Mouse (Mus musculus) spleen, postnatal 10 days (tissue): ENCODE measurements around the gene Dph2.
A peak's percentile ranks its signal among the peaks of the same experiment; 100 is the strongest.

ENCODE experiments used
- DNase-seq, 2 experiments: peaks; one replicate each; pipeline ENCODE4 v3.0.0; 2021 to 2022; ENCODE audit warnings: low spot score in 2 of 2

Gene Dph2

GRCm38 (mm10) chr4:117872471-117872886 lies 19.4 kb downstream of the Dph2 start, which contains the start of gene Ccdc24:
Gene Ccdc24 (minus strand): TSS chr4:117872557.
- no peak for DNase-seq

DNA sequence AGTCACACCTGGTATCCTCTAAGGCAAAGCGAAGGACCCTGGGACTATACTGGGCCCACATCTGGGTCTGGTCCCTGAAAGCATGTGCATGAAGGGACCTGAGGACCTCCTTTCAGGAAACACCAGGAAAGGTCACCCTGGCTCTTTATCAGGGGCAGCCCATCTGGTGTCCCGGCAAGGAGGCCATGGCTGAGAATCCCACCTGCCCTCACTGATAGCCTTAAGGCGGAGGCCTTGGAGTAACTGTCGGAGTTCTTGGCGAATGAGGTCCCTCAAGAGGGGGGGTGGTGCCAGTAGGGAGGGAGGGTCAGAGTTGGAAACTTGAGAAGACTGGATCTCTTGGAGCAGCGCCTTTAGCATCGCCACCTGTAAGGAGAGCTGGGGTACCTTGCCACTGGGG lies 20.0 kb downstream of the Dph2 start:
- no peak for DNase-seq

- DNase-seq = no peak
These were observed 21.4 kb downstream of the Dph2 start for GRCm38 (mm10) chr4:117870437-117870836.

DNA sequence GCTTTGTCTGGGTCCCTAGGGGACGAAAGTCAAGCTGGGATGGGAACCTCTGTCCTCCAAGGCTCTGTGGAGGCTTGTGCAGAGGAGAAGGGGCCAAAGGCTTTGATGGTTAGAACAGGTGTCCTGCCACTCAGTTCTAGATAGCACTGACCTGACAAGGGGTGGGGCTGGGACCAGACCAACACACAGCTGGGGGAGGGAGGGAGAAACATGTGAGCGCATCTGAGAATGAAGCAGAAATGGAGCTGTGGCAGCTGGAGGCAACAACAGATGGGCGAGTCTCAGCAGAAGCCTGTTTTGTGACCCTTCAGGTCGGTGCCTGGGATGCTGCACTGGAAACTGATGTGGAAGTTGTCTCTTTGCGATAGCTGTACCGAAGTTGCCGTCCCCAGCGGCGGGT lies 22.5 kb downstream of the Dph2 start:
- DNase-seq = no peak

GRCm38 (mm10) chr4:117867823-117868222 lies 24.0 kb downstream of the Dph2 start:
- DNase-seq = peak in 1 of 2 experiments; percentile 79

DNA sequence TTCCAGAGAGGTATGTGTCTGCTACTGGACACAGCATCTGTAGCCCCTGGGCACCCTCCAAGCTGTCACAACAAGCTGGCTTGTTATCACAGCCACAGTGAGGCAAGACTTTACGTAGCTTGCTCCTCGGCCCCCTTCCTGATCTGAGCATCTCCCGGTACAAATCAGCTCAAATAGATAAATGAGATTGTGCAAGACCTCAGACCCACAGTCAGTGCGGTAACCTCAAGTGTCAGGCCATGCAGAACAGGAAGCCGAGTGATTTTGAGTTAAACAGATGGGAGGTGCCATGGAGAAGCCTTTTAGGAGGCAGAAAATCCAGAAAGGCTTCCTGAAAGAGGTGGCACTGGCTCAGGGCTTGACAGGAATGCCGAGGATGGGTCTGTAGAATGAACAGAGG lies 24.8 kb downstream of the Dph2 start:
- DNase-seq = no peak

DNA sequence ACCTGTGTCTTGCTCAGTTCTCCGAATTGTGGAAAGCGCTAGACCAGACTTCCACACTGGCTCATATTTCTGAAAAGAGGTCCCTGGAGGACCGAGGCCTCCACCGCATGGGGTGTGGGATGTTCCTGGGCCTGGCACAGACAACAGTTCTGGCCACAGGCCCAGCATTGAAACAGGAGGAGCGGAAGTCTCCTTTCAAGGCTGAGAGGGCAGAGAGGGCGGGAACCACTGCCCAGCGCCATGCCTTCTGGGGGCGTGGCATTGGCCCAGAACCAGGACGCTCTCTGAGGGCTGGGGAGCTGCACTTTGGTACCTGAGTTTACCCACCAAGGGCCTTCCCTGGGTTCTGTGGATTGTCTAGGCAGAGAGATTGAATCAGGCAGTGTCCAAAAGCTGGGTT lies 25.7 kb downstream of the Dph2 start:
- DNase-seq = peak in 1 of 2 experiments; percentile 47

- no peak for DNase-seq
These were observed 29.0 kb downstream of the Dph2 start for GRCm38 (mm10) chr4:117862823-117863222.

- no peak for DNase-seq
These were observed 31.3 kb downstream of the Dph2 start for GRCm38 (mm10) chr4:117860570-117860969.

GRCm38 (mm10) chr4:117858794-117859193 lies 33.0 kb downstream of the Dph2 start:
- peak; percentile 59 to 79 for DNase-seq

GRCm38 (mm10) chr4:117855146-117855545 lies 36.7 kb downstream of the Dph2 start:
- DNase-seq = no peak

GRCm38 (mm10) chr4:117852152-117852868 lies 39.5 kb downstream of the Dph2 start:
- no peak for DNase-seq

DNA sequence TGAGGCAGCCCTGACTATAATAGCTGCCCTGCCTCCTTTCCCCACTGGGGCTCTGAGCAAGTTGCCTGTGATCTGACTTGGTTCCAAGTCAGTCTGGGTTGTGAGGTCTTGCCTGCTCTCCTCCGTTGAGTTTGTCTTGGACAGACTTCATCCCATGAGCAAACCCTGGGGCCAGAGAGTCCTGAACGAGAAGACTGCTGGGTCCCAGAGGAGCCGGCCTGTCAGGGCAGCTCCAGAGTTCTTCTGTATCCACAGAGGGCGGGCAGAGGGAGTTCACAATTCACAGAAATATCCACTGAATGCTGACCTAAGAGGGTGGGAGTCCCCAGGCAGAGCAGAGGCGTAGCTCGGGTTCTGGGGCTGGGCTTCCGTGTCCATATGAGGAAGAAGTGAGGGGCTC lies 41.0 kb downstream of the Dph2 start:
- no peak for DNase-seq

- DNase-seq = no peak
These were observed 41.7 kb downstream of the Dph2 start for GRCm38 (mm10) chr4:117850176-117850575.

GRCm38 (mm10) chr4:117849506-117849905 lies 42.3 kb downstream of the Dph2 start:
- no peak for DNase-seq

- no peak for DNase-seq
These were observed 42.8 kb downstream of the Dph2 start for GRCm38 (mm10) chr4:117849063-117849462.

GRCm38 (mm10) chr4:117847011-117847410 lies 44.8 kb downstream of the Dph2 start:
- DNase-seq = no peak

DNA sequence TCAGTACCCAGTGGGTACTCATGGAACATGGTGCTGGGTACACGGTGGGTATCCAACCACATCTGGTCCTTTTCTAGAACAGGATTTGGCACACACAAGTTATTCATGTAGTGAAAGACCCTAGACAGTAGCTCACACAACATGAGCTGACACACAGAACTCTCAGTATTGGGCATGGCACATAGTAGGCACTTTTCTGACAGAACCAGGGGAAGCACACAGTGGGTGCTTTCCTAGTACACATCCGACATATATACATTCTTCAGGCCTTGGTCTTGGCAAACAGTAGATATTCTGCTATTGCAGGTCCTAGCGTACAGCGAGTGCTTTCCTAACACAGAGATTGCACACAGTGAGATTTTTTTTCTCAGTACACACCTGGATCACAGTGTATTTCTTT lies 45.6 kb downstream of the Dph2 start:
- DNase-seq = no peak

GRCm38 (mm10) chr4:117845316-117845715 lies 46.5 kb downstream of the Dph2 start:
- DNase-seq = no peak

GRCm38 (mm10) chr4:117844467-117844866 lies 47.4 kb downstream of the Dph2 start:
- DNase-seq = no peak

GRCm38 (mm10) chr4:117843101-117843500 lies 48.7 kb downstream of the Dph2 start:
- no peak for DNase-seq

DNA sequence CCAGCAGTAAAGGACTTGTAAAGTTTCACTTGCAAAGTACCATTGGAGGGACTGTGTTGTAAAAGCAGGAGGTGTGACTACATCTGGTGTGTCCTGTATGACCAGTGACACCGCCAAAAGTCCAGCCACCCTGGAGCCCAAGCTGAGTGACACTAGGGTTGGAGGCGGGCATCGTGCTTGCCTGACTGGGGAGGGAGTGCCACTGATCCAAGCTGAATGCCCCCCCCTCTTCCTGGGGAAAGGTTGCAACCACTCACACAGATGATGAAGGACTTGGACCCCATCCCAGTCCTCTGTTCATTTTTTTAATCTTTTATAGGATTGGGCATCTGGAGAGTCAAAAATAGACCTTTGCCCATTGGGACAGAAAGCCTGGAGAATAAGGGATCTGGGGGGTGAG lies 50.3 kb downstream of the Dph2 start:
- no peak for DNase-seq

DNA sequence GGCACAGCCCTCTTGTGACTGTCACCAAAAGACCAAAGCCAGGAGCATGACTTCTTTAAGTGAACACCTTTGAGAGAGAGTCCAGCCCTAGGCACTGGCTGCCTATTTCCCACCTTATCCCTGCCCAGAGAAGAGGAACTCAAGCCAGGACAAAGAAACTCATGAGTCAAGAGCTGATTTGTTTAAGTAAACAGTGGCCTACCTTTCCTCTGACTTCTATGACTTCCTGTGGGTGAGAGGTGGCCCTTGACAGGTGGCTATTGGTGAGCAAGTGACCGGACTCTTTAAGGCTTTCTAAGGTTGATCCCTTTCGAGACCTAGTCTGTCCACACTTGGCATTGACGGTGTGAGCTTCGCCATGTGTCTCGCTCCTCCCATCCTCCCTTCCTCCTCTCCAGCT lies 51.0 kb downstream of the Dph2 start:
- DNase-seq = no peak

DNA sequence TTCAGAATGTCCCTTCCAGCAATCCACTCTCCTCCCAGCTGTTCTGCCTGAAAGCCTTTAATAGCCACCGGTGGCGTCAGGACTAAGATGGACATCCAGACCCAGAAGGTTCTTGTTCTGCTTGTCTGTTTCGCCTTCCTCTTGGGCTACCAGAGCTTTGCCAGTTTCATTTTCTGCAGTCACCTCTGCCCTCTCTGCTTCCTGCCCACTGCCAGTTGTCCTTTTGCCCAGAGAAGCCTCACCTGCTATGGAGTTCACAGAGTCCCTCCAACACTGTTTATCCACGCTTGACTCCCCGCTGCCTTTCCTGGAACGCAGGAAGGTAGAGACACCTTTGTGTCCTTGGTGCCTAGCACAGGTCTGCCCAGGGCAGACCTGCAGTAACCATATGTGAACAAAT lies 52.5 kb downstream of the Dph2 start:
- DNase-seq = no peak
